Mouse (Mus musculus) MEL (cell line): Measurements from ENCODE around the gene Rbck1. TPM values are rescaled to one million over a fixed set of nuclear protein-coding genes. Genes with fewer than 3 reads are reported as not detected.

ENCODE experiments used
- DNase-seq: peaks from one replicate; pipeline ENCODE4 v3.0.0; 2011; ENCODE audit warnings: low read depth, low spot score
- H3K27ac ChIP-seq: 2 replicates; pipeline ENCODE4 v1.5.1; 2012; ENCODE audit warnings: low read depth, mild to moderate bottlenecking, control low read depth, low read length, moderate library complexity; ENCODE audit not compliant: control insufficient read depth
- H3K27me3 ChIP-seq, 2 experiments: fragments of 150-350 bp in 1 of 2; sonication (generic) in 1 of 2; 2 replicates each; pipeline ENCODE4 v1.6.1; 2012; ENCODE audit warnings: low read length in 2 of 2, mild to moderate bottlenecking in 2 of 2, improper control_type of control experiment in 1 of 2, moderate library complexity in 1 of 2; ENCODE audit not compliant: insufficient read depth in 2 of 2, control insufficient read depth in 1 of 2
- H3K36me3 ChIP-seq, 2 experiments: 2 replicates each; pipeline ENCODE4 v1.6.1; 2012 to 2014; ENCODE audit warnings: low read length in 2 of 2, improper control_type of control experiment in 1 of 2, inconsistent platforms in 1 of 2, mild to moderate bottlenecking in 1 of 2; ENCODE audit not compliant: insufficient read depth in 2 of 2, control insufficient read depth in 1 of 2
- H3K4me1 ChIP-seq, 2 experiments: fragments of 150-350 bp in 1 of 2; sonication (generic) in 1 of 2; 2 replicates each; pipeline ENCODE4 v1.6.1; 2012; ENCODE audit warnings: low read length in 2 of 2, improper control_type of control experiment in 1 of 2, mild to moderate bottlenecking in 1 of 2; ENCODE audit not compliant: insufficient read depth in 2 of 2, control insufficient read depth in 1 of 2
- H3K4me3 ChIP-seq, 2 experiments: fragments of 150-350 bp in 1 of 2; sonication (generic) in 1 of 2; 2 replicates each; pipeline ENCODE4 v1.5.1; 2012; ENCODE audit warnings: low read depth in 2 of 2, low read length in 2 of 2, mild to moderate bottlenecking in 2 of 2, moderate library complexity in 2 of 2, control low read depth in 1 of 2, improper control_type of control experiment in 1 of 2; ENCODE audit not compliant: control insufficient read depth in 1 of 2, insufficient read depth in 1 of 2
- H3K79me2 ChIP-seq: 2 replicates; pipeline ENCODE4 v1.6.1; 2012; ENCODE audit warnings: mild to moderate bottlenecking, low read length, moderate library complexity; ENCODE audit not compliant: control insufficient read depth, poor library complexity, insufficient read depth
- H3K9ac ChIP-seq: 2 replicates; pipeline ENCODE4 v1.6.1; 2012; ENCODE audit warnings: low read depth, mild to moderate bottlenecking, control low read depth, low read length, moderate library complexity; ENCODE audit not compliant: control insufficient read depth, poor library complexity, severe bottlenecking
- H3K9me3 ChIP-seq: fragments of 150-350 bp; sonication (generic); replicated peaks from 2 replicates; pipeline ENCODE4 v1.6.1; 2012; ENCODE audit warnings: mild to moderate bottlenecking, low read length, improper control_type of control experiment, moderate library complexity; ENCODE audit not compliant: insufficient read depth
- CHD2 ChIP-seq: IDR thresholded peaks from 2 replicates; pipeline ENCODE4 v1.6.1; 2011; ENCODE audit warnings: low read length, improper control_type of control experiment
- CTCF ChIP-seq, 3 experiments: IDR thresholded peaks in 2 of 3; conservative IDR thresholded peaks in 1 of 3; 2 replicates each; pipeline ENCODE4 v1.5.1; 2011 to 2012; ENCODE audit warnings: low read length in 3 of 3, low read depth in 2 of 3, mild to moderate bottlenecking in 2 of 3, improper control_type of control experiment in 1 of 3, inconsistent platforms in 1 of 3, mixed read lengths in 1 of 3, moderate library complexity in 1 of 3; ENCODE audit not compliant: control insufficient read depth in 1 of 3, insufficient read depth in 1 of 3, poor library complexity in 1 of 3, severe bottlenecking in 1 of 3
- E2F4 ChIP-seq: IDR thresholded peaks from 2 replicates; pipeline ENCODE4 v1.6.1; 2011; ENCODE audit warnings: low read depth, low read length, improper control_type of control experiment, borderline replicate concordance
- ELF1 ChIP-seq: IDR thresholded peaks from 2 replicates; pipeline ENCODE4 v1.6.1; 2014; ENCODE audit warnings: low read depth, mild to moderate bottlenecking, inconsistent platforms, low read length, improper control_type of control experiment, moderate library complexity
- GABPA ChIP-seq: IDR thresholded peaks from 2 replicates; pipeline ENCODE4 v1.6.1; 2012; ENCODE audit warnings: low read depth, mild to moderate bottlenecking, inconsistent platforms, low read length, improper control_type of control experiment, moderate library complexity
- HCFC1 ChIP-seq: IDR thresholded peaks from 2 replicates; pipeline ENCODE4 v1.6.1; 2012; ENCODE audit warnings: low read depth, mild to moderate bottlenecking, inconsistent platforms, low read length, improper control_type of control experiment, moderate library complexity
- MAFK ChIP-seq: IDR thresholded peaks from 2 replicates; pipeline ENCODE4 v1.6.1; 2011; ENCODE audit warnings: low read depth, mild to moderate bottlenecking, low read length, improper control_type of control experiment, borderline replicate concordance
- MEF2A ChIP-seq: IDR thresholded peaks from 2 replicates; pipeline ENCODE4 v1.6.1; 2014; ENCODE audit warnings: low read depth, mild to moderate bottlenecking, inconsistent platforms, low read length, improper control_type of control experiment; ENCODE audit not compliant: poor library complexity, insufficient replicate concordance, severe bottlenecking; ENCODE audit errors: extremely low read depth
- MYB ChIP-seq: IDR thresholded peaks from 2 replicates; pipeline ENCODE4 v1.6.1; 2011; ENCODE audit warnings: mild to moderate bottlenecking, low read depth, low read length, improper control_type of control experiment
- MYC ChIP-seq: IDR thresholded peaks from 2 replicates; pipeline ENCODE4 v1.6.1; 2011; ENCODE audit warnings: low read depth, mild to moderate bottlenecking, low read length, improper control_type of control experiment, moderate library complexity
- NELFE ChIP-seq: IDR thresholded peaks from 2 replicates; pipeline ENCODE4 v1.6.1; 2011; ENCODE audit warnings: low read depth, low read length, improper control_type of control experiment
- NRF1 ChIP-seq: IDR thresholded peaks from 2 replicates; pipeline ENCODE4 v1.6.1; 2014; ENCODE audit warnings: low read depth, mild to moderate bottlenecking, inconsistent platforms, low read length, improper control_type of control experiment, moderate library complexity; ENCODE audit not compliant: poor library complexity, insufficient read depth, severe bottlenecking
- POLR2AphosphoS2 ChIP-seq: IDR thresholded peaks from 2 replicates; pipeline ENCODE4 v1.6.1; 2011; ENCODE audit warnings: low read length, improper control_type of control experiment
- RAD21 ChIP-seq: IDR thresholded peaks from 2 replicates; pipeline ENCODE4 v1.6.1; 2011; ENCODE audit warnings: mild to moderate bottlenecking, low read depth, low read length, improper control_type of control experiment
- RCOR1 ChIP-seq: IDR thresholded peaks from 2 replicates; pipeline ENCODE4 v1.6.1; 2012; ENCODE audit warnings: low read depth, mild to moderate bottlenecking, inconsistent platforms, low read length, improper control_type of control experiment
- SIN3A ChIP-seq: IDR thresholded peaks from 2 replicates; pipeline ENCODE4 v1.6.1; 2012; ENCODE audit warnings: low read length, improper control_type of control experiment, inconsistent platforms
- SMC3 ChIP-seq: IDR thresholded peaks from 2 replicates; pipeline ENCODE4 v1.6.1; 2011; ENCODE audit warnings: low read depth, low read length, improper control_type of control experiment
- TBP ChIP-seq: IDR thresholded peaks from 2 replicates; pipeline ENCODE4 v1.8.0; 2011; ENCODE audit warnings: low read depth, low read length, improper control_type of control experiment
- TCF12 ChIP-seq: IDR thresholded peaks from 2 replicates; pipeline ENCODE4 v1.6.1; 2014; ENCODE audit warnings: low read depth, mild to moderate bottlenecking, inconsistent platforms, low read length, improper control_type of control experiment, moderate library complexity
- USF1 ChIP-seq: IDR thresholded peaks from 2 replicates; pipeline ENCODE4 v1.6.1; 2014; ENCODE audit warnings: low read depth, mild to moderate bottlenecking, inconsistent platforms, low read length, improper control_type of control experiment, moderate library complexity
- USF2 ChIP-seq, 2 experiments: IDR thresholded peaks; 2 replicates each; pipeline ENCODE4 v1.6.1; 2011 to 2012; ENCODE audit warnings: improper control_type of control experiment in 2 of 2, low read length in 2 of 2, borderline replicate concordance in 1 of 2, inconsistent platforms in 1 of 2, low read depth in 1 of 2, mild to moderate bottlenecking in 1 of 2; ENCODE audit not compliant: insufficient read depth in 1 of 2
- ZKSCAN1 ChIP-seq: IDR thresholded peaks from 2 replicates; pipeline ENCODE4 v1.6.1; 2012; ENCODE audit warnings: low read depth, mild to moderate bottlenecking, inconsistent platforms, low read length, improper control_type of control experiment, moderate library complexity
- ZMIZ1 ChIP-seq: IDR thresholded peaks from 2 replicates; pipeline ENCODE4 v1.6.1; 2012; ENCODE audit warnings: low read depth, mild to moderate bottlenecking, inconsistent platforms, low read length, improper control_type of control experiment, moderate library complexity
- ZNF384 ChIP-seq: IDR thresholded peaks from 2 replicates; pipeline ENCODE4 v1.6.1; 2012; ENCODE audit warnings: low read depth, mild to moderate bottlenecking, inconsistent platforms, low read length, improper control_type of control experiment
- polyA plus RNA-seq, 2 experiments: library from polyadenylated mRNA; stranded (reverse) in 1 of 2; unstranded in 1 of 2; fragments of >175 nt in 1 of 2; fragments of >200 nt in 1 of 2; gene quantifications; 2 replicates each; pipeline versions ENCODE4 v1.2.1 to v1.2.4; 2012; ENCODE audit warnings: low replicate concordance in 2 of 2, low read depth in 1 of 2; ENCODE audit not compliant: insufficient read length in 2 of 2, insufficient read depth in 1 of 2, missing spikeins in 1 of 2
- total RNA-seq: library from RNA; depleted of rRNA; stranded (reverse); fragments of 300-350 nt; gene quantifications from 2 replicates; pipeline ENCODE4 v1.2.3, GENCODE M21; 2012; rRNA removed

The Rbck1 gene
- total and polyA plus RNA-seq, 3 experiments, result 90.9 to 162 (median 92.1) TPM

DNA sequence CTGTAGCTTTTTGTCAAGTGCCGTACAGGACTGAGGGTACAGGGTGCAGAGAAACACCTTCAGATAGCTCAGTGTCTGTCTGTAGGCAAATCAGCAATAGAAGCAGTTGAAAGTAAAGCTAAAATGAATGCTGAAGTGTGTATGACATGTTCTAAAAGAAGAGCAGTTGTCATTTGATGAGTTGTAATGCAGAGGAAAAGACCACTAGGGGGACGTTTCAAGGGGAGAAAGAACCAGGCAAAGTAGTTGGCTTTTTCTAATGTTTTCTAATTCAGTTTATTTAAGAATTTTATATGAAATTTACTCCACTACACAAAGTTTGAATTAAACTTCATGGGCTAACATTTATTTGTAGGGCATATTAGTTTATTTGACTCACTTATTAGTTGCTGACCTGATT lies 58.8 kb downstream of the Rbck1 start:
- peak; percentile 53 for DNase-seq
- H3K9ac ChIP-seq, result no peak overlapping the region
- H3K4me3 ChIP-seq, result no peak overlapping the region
- TF ChIP-seq USF2 (IDR thresholded peaks at IDR 0.05; ENCODE audit: borderline replicate concordance in 1 of 2, insufficient read depth in 1 of 2, low read depth in 1 of 2, low read length in 2 of 2) (no peak), POLR2AphosphoS2 (no peak), MYB (no peak), E2F4 (no peak), MYC (no peak), SMC3 (peak; percentile 43), ZMIZ1 (no peak), TCF12 (no peak), CHD2 (no peak), HCFC1 (no peak), USF1 (no peak), CTCF (IDR thresholded peaks at IDR 0.05 in 2 of 3, conservative IDR thresholded peaks at IDR 0.05 in 1 of 3; ENCODE audit: control insufficient read depth in 1 of 3, insufficient read depth in 1 of 3, low read depth in 2 of 3, low read length in 3 of 3, poor library complexity in 1 of 3, severe bottlenecking in 1 of 3) (peak in 2 of 3 experiments; percentile 31 to 52; a peak in 3 of 6 replicates), MEF2A (no peak), ELF1 (no peak), ZKSCAN1 (no peak), RAD21 (peak; percentile 14), SIN3A (no peak), GABPA (no peak), ZNF384 (no peak), RCOR1 (no peak), MAFK (no peak), TBP (no peak), NRF1 (no peak), NELFE (no peak)
- no peaks in the 10 kb centered on the region for H3K27me3 ChIP-seq
- H3K4me1 ChIP-seq, result no peaks in the 10 kb centered on the region
- no peak overlapping the region for H3K27ac ChIP-seq
- H3K79me2 ChIP-seq, result no peaks in the 10 kb centered on the region
- H3K36me3 ChIP-seq, result peaks cover 0 to 57% of the 10 kb centered on the region in 2 experiments; a peak in 2 of 4 replicates
- no peaks in the 10 kb centered on the region for H3K9me3 ChIP-seq

Other genes with a start within 250 kb of the Rbck1 start
- gene Srxn1, start 227.1 kb downstream of the Rbck1 start, total RNA-seq, result 27.4 and 31.3 TPM in 2 replicates
- 10 to 100 TPM in 1 of 2 experiments, not detected in 1; 48.6 TPM for gene Srxn1, start 227.1 kb downstream of the Rbck1 start, polyA plus RNA-seq
- not detected in 2 replicates for gene Tcf15, start 189.1 kb downstream of the Rbck1 start, total RNA-seq
- gene Tcf15, start 189.1 kb downstream of the Rbck1 start, polyA plus RNA-seq, result not detected
- 130 and 140 TPM in 2 replicates for gene Csnk2a1, start 105.8 kb downstream of the Rbck1 start, total RNA-seq
- gene Csnk2a1, start 105.8 kb downstream of the Rbck1 start, polyA plus RNA-seq, result 10 to 100 TPM in 1 of 2 experiments, not detected in 1; 88.5 TPM
- gene Tbc1d20, start 38.8 kb downstream of the Rbck1 start, total RNA-seq, result 19.2 and 19.6 TPM in 2 replicates
- 10 to 100 TPM in 1 of 2 experiments, not detected in 1; 31.4 TPM for gene Tbc1d20, start 38.8 kb downstream of the Rbck1 start, polyA plus RNA-seq
- 6.1 and 62.9 TPM in 2 replicates for gene Trib3, start 11.4 kb upstream of the Rbck1 start, total RNA-seq
- gene Trib3, start 11.4 kb upstream of the Rbck1 start, polyA plus RNA-seq, result 10 to 100 TPM in 1 of 2 experiments, not detected in 1; 34.9 TPM
- gene Nrsn2, start 44.0 kb upstream of the Rbck1 start, total RNA-seq, result not detected in 2 replicates
- not detected for gene Nrsn2, start 44.0 kb upstream of the Rbck1 start, polyA plus RNA-seq
- gene Sox12, start 65.4 kb upstream of the Rbck1 start, total RNA-seq, result 1.5 and 2.0 TPM in 2 replicates
- 10 to 100 TPM in 1 of 2 experiments, not detected in 1; 24.7 TPM for gene Sox12, start 65.4 kb upstream of the Rbck1 start, polyA plus RNA-seq
- gene Zcchc3, start 82.4 kb upstream of the Rbck1 start, total RNA-seq, result 5.1 and 5.7 TPM in 2 replicates
- 10 to 100 TPM in 1 of 2 experiments, not detected in 1; 12.1 TPM for gene Zcchc3, start 82.4 kb upstream of the Rbck1 start, polyA plus RNA-seq
- gene 6820408C15Rik, start 82.9 kb upstream of the Rbck1 start, total RNA-seq, result 0.08 and 0.13 TPM in 2 replicates
- gene 6820408C15Rik, start 82.9 kb upstream of the Rbck1 start, polyA plus RNA-seq, result under 1 TPM in 1 of 2 experiments, not detected in 1; 0.31 TPM
- gene Defb23, start 132.0 kb upstream of the Rbck1 start, total RNA-seq, result not detected in 2 replicates
- not detected for gene Defb23, start 132.0 kb upstream of the Rbck1 start, polyA plus RNA-seq
- not detected in 2 replicates for gene Defb20, start 144.4 kb upstream of the Rbck1 start, total RNA-seq
- not detected for gene Defb20, start 144.4 kb upstream of the Rbck1 start, polyA plus RNA-seq
- not detected in 2 replicates for gene Defb22, start 157.5 kb upstream of the Rbck1 start, total RNA-seq
- not detected for gene Defb22, start 157.5 kb upstream of the Rbck1 start, polyA plus RNA-seq
- gene Defb26, start 179.0 kb upstream of the Rbck1 start, total RNA-seq, result not detected in 2 replicates
- gene Defb26, start 179.0 kb upstream of the Rbck1 start, polyA plus RNA-seq, result not detected
- not detected in 2 replicates for gene Defb28, start 185.6 kb upstream of the Rbck1 start, total RNA-seq
- gene Defb28, start 185.6 kb upstream of the Rbck1 start, polyA plus RNA-seq, result not detected
- gene Defb29, start 207.4 kb upstream of the Rbck1 start, total RNA-seq, result not detected in 2 replicates
- not detected for gene Defb29, start 207.4 kb upstream of the Rbck1 start, polyA plus RNA-seq
- not detected in 2 replicates for gene Gm17416, start 236.7 kb upstream of the Rbck1 start, total RNA-seq
- gene Gm17416, start 236.7 kb upstream of the Rbck1 start, polyA plus RNA-seq, result not detected
- gene Defb21, start 240.1 kb upstream of the Rbck1 start, total RNA-seq, result not detected in 2 replicates
- not detected for gene Defb21, start 240.1 kb upstream of the Rbck1 start, polyA plus RNA-seq
- gene Defb19, start 247.7 kb upstream of the Rbck1 start, total RNA-seq, result not detected in 2 replicates
- not detected for gene Defb19, start 247.7 kb upstream of the Rbck1 start, polyA plus RNA-seq